Mouse (Mus musculus): ENCODE data around the gene Prelid1. TPM values are rescaled to one million over a fixed set of nuclear protein-coding genes. Genes with fewer than 3 reads are reported as not detected.

The Prelid1 gene
- polyA plus RNA-seq, 1 experiment from 2014 or later = 518 TPM

DNA sequence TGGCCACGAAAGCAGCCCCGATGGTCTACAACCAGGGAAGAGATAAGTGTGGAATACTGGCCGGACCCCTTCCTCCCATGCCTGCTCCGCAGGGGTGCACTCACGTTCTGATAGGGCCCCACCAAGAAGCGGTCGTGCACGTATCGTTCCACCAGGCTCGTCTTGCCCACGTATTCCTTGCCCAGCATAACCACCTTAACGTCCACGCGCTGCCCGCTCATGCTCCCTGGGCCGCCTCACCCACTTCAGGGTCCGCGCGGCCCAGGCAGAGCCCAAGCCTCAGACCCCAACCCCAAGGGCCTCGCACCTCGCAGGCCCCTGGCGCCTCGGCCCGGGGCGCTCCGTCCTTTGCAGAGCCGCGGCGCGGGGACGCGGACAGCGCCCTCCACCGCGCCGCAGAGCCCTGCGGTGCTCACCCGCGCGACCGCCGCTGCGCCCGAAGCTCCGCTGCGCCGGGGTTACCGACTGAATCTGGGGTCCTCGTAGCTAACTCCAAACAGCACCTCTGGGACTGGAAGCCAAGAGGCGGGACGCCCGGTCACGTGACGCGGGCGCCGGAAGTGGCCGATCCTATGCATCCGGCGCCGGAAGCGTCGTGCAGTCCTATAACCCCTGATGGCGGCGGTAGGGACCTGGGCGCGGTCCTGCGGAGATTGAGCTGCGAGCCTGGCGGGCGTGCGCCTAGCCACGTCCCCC is 1.3 kb downstream of the Prelid1 start, which contains the start of gene Rab24:
Rab24 (minus strand) TSS at position 513 of the 696 bp plus-strand sequence.
- H3K36me3 ChIP-seq (ENCODE audit: insufficient read depth, low read length) = peaks cover 53% of the 10 kb centered on the region
- peaks cover 32% of the 10 kb centered on the region for H3K4me1 ChIP-seq (ENCODE audit: insufficient read depth, low read length)
- peak within 1 kb of the TSS; percentile 80 for H3K4me2 ChIP-seq (replicated peaks; ENCODE audit: low read depth, low read length)
- H3K27me3 ChIP-seq (ENCODE audit: insufficient read depth, low read length) = no peaks in the 10 kb centered on the region
- H3K4me3 ChIP-seq (ENCODE audit: low read length) = peak within 1 kb of the TSS; percentile 85
- peak within 1 kb of the TSS; percentile 89 for H3K9ac ChIP-seq (replicated peaks; ENCODE audit: low read length)
- ATAC-seq (ENCODE audit: low FRiP score, low TSS enrichment) = peak; percentile 88
- no peaks in the 10 kb centered on the region for H3K9me3 ChIP-seq (ENCODE audit: low read length)
- peak within 1 kb of the TSS; percentile 86 for H3K27ac ChIP-seq (ENCODE audit: low read length)
- under 1% methylated on average over 73 of the region's 73 CpGs for WGBS

DNA sequence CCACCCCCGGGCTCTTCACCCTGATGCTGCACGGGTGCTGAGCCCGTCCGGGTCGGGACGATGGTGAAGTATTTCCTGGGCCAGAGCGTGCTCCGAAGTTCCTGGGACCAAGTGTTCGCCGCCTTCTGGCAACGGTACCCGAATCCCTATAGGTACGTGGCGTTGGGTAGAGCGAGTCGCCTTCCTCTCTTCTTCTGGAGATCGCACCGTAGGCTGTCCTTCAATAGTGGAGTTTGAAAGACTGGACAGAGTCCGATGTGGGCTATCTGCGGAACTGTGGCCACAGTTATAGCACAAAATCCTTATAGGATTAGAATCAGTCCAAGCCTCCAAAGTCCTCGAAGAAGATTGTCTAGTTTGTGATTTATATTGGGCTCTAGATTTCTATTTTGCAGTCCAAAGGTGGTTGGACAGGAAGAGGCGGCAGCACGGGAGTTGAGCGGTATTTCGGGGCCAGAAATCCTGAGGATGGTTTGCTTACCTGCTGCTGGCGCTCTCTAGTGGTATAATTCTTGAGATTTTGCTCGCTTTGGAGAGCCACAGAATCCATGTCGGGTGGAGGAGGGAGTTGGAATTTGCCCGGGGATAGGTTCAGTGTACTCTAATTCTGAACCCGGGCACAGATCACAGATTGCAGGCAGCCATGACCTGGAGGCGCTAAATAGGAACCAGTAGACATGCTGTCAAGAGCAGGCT is 2.0 kb downstream of the Prelid1 start:
- Histone ChIP-seq H3K4me1 (ENCODE audit: insufficient read depth, low read length) (peaks cover 35% of the 10 kb centered on the region), H3K27ac (ENCODE audit: low read length) (peak overlapping the region; percentile 86), H3K36me3 (ENCODE audit: insufficient read depth, low read length) (peaks cover 49% of the 10 kb centered on the region), H3K9me3 (ENCODE audit: low read length) (no peaks in the 10 kb centered on the region), H3K9ac (replicated peaks; ENCODE audit: low read length) (peak overlapping the region; percentile 89), H3K27me3 (ENCODE audit: insufficient read depth, low read length) (no peaks in the 10 kb centered on the region), H3K4me3 (ENCODE audit: low read length) (peak overlapping the region; percentile 85), H3K4me2 (replicated peaks; ENCODE audit: low read depth, low read length) (peak overlapping the region; percentile 80)
- ATAC-seq (ENCODE audit: low FRiP score, low TSS enrichment) = no peak; the same call in 1 of the 2 replicates
- WGBS = 1% methylated on average over 31 of the region's 31 CpGs

DNA sequence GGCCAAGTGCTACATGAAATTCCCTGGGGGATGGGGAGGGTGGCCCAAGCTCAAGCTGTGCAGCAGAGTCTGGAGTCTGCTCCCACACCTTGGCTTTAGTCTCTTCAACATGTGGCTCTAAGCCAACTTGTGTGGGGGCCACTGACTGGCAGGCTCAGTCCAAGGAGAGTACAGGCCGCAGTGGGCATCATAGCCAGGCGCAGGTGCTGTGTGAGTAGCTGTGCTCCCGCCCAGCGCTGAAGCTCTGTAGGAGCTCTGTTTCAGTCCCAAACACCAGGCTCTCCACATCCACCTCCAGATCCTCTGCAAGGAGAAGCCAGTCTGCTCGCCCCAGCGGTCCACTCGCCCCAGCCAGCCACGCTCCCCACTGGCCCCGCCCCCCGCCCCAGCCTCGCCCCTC is 5.3 kb downstream of the Prelid1 start:
- H3K9ac ChIP-seq (replicated peaks; ENCODE audit: low read length) = no peak overlapping the region
- H3K27ac ChIP-seq (ENCODE audit: low read length) = no peak overlapping the region
- no peak overlapping the region for H3K4me2 ChIP-seq (replicated peaks; ENCODE audit: low read depth, low read length)
- H3K4me3 ChIP-seq (ENCODE audit: low read length) = no peak overlapping the region
- H3K27me3 ChIP-seq (ENCODE audit: insufficient read depth, low read length) = no peaks in the 10 kb centered on the region
- H3K4me1 ChIP-seq (ENCODE audit: insufficient read depth, low read length) = peaks cover 55% of the 10 kb centered on the region
- H3K9me3 ChIP-seq (ENCODE audit: low read length) = no peaks in the 10 kb centered on the region
- H3K36me3 ChIP-seq (ENCODE audit: insufficient read depth, low read length) = peaks cover 30% of the 10 kb centered on the region
- 81% methylated on average over 11 of the region's 11 CpGs for WGBS
- ATAC-seq (ENCODE audit: low FRiP score, low TSS enrichment) = no peak

DNA sequence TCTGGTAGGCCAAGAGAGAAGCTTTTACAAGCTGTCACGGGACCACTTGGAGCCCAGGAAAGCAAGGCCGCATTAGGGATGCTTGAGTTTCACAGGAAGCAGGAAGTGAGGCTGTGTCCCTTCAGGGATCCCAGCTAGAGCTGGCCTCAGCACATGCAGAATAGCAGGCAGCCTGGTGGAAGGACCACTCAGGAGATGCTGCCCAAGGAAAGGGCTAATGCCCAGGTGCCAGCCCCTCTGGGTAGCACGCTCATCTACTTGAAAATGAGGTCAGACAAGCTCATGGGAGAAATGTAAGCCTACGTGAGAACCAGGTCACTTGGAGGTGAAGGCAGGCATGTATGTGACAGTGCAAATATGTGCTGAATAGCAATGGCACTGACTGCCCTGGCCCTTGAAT is 6.9 kb downstream of the Prelid1 start:
- Histone ChIP-seq H3K36me3 (ENCODE audit: insufficient read depth, low read length) (peaks cover 30% of the 10 kb centered on the region), H3K9me3 (ENCODE audit: low read length) (no peaks in the 10 kb centered on the region), H3K27ac (ENCODE audit: low read length) (peak overlapping the region; percentile 13; the same call in 1 of the 2 replicates), H3K4me1 (ENCODE audit: insufficient read depth, low read length) (peaks cover 57% of the 10 kb centered on the region), H3K4me3 (ENCODE audit: low read length) (no peak overlapping the region), H3K9ac (replicated peaks; ENCODE audit: low read length) (no peak overlapping the region), H3K4me2 (replicated peaks; ENCODE audit: low read depth, low read length) (no peak overlapping the region), H3K27me3 (ENCODE audit: insufficient read depth, low read length) (no peaks in the 10 kb centered on the region)
- 49% methylated on average over 4 of the region's 4 CpGs for WGBS
- ATAC-seq (ENCODE audit: low FRiP score, low TSS enrichment) = no peak

DNA sequence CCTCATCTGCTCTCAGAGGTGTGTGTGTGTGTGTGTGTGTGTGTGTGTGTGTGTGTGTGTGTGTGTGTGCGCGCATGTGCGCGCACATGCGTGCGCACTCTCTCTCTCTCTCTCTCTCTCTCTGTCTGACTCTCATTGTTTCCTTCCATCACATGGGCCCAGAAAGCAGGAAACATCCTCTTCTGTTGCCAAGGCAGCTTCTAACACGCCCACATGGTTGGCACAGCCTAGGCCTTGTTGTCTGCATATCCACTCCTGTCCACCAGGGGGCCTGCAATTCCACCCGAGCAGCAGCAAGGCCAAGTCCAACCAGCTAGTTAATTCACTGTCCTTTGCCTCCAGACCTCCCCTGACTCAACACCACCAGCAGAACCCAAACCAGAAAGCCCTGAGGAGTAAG is 7.3 kb downstream of the Prelid1 start:
- H3K4me3 ChIP-seq (ENCODE audit: low read length) = peak overlapping the region; percentile 79; the same call in 1 of the 2 replicates
- 39% methylated on average over 6 of the region's 8 CpGs for WGBS

DNA sequence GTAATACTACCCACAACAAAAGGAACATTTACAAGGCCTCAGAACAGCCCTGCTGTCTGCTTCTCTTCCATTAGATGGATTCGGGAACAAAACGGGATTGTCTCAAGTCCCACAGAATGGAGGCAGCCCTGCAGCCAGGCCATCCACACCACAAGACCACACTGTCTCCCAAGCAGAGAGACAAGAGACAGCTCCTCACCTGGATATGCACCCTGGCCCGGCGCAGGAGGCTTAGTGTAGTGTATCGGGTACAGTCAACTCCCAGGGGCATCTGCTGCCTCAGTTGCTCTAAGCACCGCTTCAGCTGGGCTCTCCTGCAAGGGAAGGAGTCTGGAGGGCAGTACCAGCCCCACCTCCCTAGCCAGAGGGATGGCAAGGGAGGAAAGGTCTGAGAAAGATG is 7.9 kb downstream of the Prelid1 start:
- WGBS = 82% methylated on average over 6 of the region's 6 CpGs
- Histone ChIP-seq H3K4me2 (replicated peaks; ENCODE audit: low read depth, low read length) (peak overlapping the region; percentile 92), H3K27ac (ENCODE audit: low read length) (no peak overlapping the region), H3K27me3 (ENCODE audit: insufficient read depth, low read length) (no peaks in the 10 kb centered on the region), H3K36me3 (ENCODE audit: insufficient read depth, low read length) (peaks cover 27% of the 10 kb centered on the region), H3K9me3 (ENCODE audit: low read length) (no peaks in the 10 kb centered on the region), H3K9ac (replicated peaks; ENCODE audit: low read length) (peak overlapping the region; percentile 40), H3K4me1 (ENCODE audit: insufficient read depth, low read length) (peaks cover 50% of the 10 kb centered on the region), H3K4me3 (ENCODE audit: low read length) (peak overlapping the region; percentile 79; the same call in 1 of the 2 replicates)
- ATAC-seq (ENCODE audit: low FRiP score, low TSS enrichment) = no peak

More for the DNA sequence above, 7.3 kb downstream of the Prelid1 start:
- peak; percentile 14; the same call in 1 of the 2 replicates for ATAC-seq (ENCODE audit: low FRiP score, low TSS enrichment)
- Histone ChIP-seq H3K9me3 (ENCODE audit: low read length) (no peaks in the 10 kb centered on the region), H3K4me2 (replicated peaks; ENCODE audit: low read depth, low read length) (peak overlapping the region; percentile 92), H3K9ac (replicated peaks; ENCODE audit: low read length) (no peak overlapping the region), H3K27ac (ENCODE audit: low read length) (no peak overlapping the region), H3K36me3 (ENCODE audit: insufficient read depth, low read length) (peaks cover 30% of the 10 kb centered on the region), H3K4me1 (ENCODE audit: insufficient read depth, low read length) (peaks cover 56% of the 10 kb centered on the region), H3K27me3 (ENCODE audit: insufficient read depth, low read length) (no peaks in the 10 kb centered on the region)

DNA sequence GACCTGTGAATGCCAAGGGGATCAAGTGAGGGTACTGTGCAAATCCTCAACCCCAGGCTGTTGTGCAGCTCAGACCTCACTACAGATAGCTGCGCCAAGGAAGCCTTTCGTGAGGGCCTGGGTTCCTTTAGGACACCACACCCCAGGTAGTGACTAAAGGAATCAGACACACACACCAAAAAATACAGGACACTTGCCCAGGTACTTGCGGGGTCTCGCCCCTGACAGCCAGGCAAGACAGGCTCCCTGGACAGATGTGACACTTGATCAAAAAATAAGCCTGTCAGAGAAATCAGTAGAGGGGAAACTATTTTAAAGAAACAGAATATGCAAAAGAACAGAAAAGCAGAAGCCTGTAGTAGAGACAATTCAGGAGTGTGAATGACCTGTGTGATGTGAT is 8.3 kb downstream of the Prelid1 start:
- Histone ChIP-seq H3K9ac (replicated peaks; ENCODE audit: low read length) (peak overlapping the region; percentile 74; the same call in 1 of the 2 replicates), H3K27ac (ENCODE audit: low read length) (no peak overlapping the region), H3K4me3 (ENCODE audit: low read length) (peak overlapping the region; percentile 79), H3K4me2 (replicated peaks; ENCODE audit: low read depth, low read length) (peak overlapping the region; percentile 92), H3K36me3 (ENCODE audit: insufficient read depth, low read length) (peaks cover 24% of the 10 kb centered on the region), H3K9me3 (ENCODE audit: low read length) (no peaks in the 10 kb centered on the region), H3K4me1 (ENCODE audit: insufficient read depth, low read length) (peaks cover 46% of the 10 kb centered on the region), H3K27me3 (ENCODE audit: insufficient read depth, low read length) (no peaks in the 10 kb centered on the region)
- no peak for ATAC-seq (ENCODE audit: low FRiP score, low TSS enrichment)
- 96% methylated on average over 4 of the region's 4 CpGs for WGBS

DNA sequence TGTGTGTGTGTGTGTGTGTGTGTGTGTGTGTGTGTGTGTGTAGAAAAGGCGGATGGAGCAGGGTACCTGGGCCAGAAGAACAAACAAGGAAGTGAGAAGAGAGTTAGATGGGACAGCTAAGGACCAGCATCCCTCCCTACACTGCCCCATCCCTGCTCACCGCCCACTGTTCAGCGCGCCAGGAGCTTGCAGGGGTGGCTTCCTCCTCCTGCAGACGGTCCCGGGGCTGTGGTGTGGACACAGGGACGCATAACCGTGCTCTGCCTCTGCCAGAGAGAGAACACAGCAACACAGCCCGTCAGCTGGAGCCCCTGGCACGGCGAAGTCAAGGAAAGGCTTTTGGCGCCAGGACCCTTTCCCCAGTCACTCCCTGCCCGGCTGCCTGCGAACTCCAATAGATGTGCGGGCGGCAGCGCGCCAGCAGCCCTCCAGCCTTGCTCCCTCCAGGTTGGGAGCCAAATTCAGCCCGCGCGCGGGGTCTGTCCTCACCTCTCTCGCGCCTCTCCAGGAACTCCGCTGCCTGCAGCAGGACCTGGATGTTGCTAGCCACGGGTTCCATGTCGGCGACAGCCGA is 8.9 kb downstream of the Prelid1 start:
- H3K4me2 ChIP-seq (replicated peaks; ENCODE audit: low read depth, low read length) = peak overlapping the region; percentile 92
- peak; percentile 39 for ATAC-seq (ENCODE audit: low FRiP score, low TSS enrichment)
- peaks cover 18% of the 10 kb centered on the region for H3K36me3 ChIP-seq (ENCODE audit: insufficient read depth, low read length)
- no peaks in the 10 kb centered on the region for H3K27me3 ChIP-seq (ENCODE audit: insufficient read depth, low read length)
- peak overlapping the region; percentile 74 for H3K9ac ChIP-seq (replicated peaks; ENCODE audit: low read length)
- peak overlapping the region; percentile 79 for H3K4me3 ChIP-seq (ENCODE audit: low read length)
- H3K4me1 ChIP-seq (ENCODE audit: insufficient read depth, low read length) = peaks cover 40% of the 10 kb centered on the region
- H3K9me3 ChIP-seq (ENCODE audit: low read length) = no peaks in the 10 kb centered on the region
- under 1% methylated on average over 28 of the region's 29 CpGs for WGBS
- peak overlapping the region; percentile 28; the same call in 1 of the 2 replicates for H3K27ac ChIP-seq (ENCODE audit: low read length)

DNA sequence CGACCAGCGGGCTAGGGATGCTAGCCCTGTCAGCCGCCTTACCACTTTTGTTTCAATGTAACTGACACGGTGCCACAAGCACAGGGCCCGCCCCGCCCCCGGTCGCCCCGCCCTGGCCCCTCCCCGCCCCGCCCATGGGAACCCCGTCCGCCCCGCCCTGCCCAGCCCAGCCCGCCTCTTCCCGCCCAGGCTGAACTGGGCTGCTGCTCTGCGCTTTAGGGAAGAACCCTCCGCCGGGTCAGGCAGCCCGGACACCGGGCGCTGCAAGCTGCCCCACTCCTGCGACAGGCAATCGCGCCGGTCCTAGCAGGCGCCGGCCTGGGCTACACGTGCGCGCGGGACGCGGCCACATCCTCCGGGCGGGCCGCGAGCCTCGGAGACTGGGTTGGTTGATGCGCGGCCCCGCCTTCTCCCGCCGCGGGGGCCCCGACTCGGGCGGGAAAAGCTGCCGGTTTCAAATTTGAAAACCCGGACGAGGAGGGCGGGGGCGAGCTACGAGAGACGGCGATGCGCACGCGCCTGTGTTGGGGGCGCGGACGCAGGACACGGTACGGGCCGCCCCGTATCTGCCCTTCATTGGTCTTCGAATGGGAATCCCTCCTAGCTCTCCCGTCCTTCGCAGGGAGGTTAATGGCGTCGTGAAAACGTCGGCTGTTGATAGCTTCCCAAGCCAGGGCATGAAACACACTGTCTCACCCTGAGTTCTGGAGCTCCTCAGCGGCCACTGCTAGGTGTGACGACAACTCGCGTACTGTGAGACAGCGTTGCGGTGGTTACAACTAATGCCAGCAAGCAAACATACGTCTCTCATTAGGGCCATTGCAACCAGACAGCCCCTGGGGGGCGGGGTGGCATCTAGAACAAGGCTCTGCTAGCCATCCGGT is 9.6 kb downstream of the Prelid1 start, which contains the start of gene Mxd3:
Mxd3 (minus strand) TSS at position 141 of the 884 bp plus-strand sequence.
- no peaks in the 10 kb centered on the region for H3K9me3 ChIP-seq (ENCODE audit: low read length)
- no peaks in the 10 kb centered on the region for H3K27me3 ChIP-seq (ENCODE audit: insufficient read depth, low read length)
- H3K9ac ChIP-seq (replicated peaks; ENCODE audit: low read length) = peak within 1 kb of the TSS; percentile 85
- H3K36me3 ChIP-seq (ENCODE audit: insufficient read depth, low read length) = peaks cover 14% of the 10 kb centered on the region
- ATAC-seq (ENCODE audit: low FRiP score, low TSS enrichment) = peak; percentile 89
- peak within 1 kb of the TSS; percentile 92 for H3K4me2 ChIP-seq (replicated peaks; ENCODE audit: low read depth, low read length)
- H3K27ac ChIP-seq (ENCODE audit: low read length) = peak within 1 kb of the TSS; percentile 94
- 0% methylated on average over 64 of the region's 82 CpGs for WGBS
- H3K4me3 ChIP-seq (ENCODE audit: low read length) = peak within 1 kb of the TSS; percentile 79
- peaks cover 39% of the 10 kb centered on the region for H3K4me1 ChIP-seq (ENCODE audit: insufficient read depth, low read length)

Data from kidney, embryonic 16.5 days (tissue).